Mouse (Mus musculus): Measurements from ENCODE around the gene Hax1. TPM values are rescaled to one million over a fixed set of nuclear protein-coding genes. Genes with fewer than 3 reads are reported as not detected.

The Hax1 gene
- polyA plus RNA-seq (2014; fragmentation: Illumina TruSeq; extraction: RNeasy Lipid Tissue Mini Kit (QIAGEN cat#74804); ENCODE audit: low read depth, low replicate concordance): 41.9 TPM

DNA sequence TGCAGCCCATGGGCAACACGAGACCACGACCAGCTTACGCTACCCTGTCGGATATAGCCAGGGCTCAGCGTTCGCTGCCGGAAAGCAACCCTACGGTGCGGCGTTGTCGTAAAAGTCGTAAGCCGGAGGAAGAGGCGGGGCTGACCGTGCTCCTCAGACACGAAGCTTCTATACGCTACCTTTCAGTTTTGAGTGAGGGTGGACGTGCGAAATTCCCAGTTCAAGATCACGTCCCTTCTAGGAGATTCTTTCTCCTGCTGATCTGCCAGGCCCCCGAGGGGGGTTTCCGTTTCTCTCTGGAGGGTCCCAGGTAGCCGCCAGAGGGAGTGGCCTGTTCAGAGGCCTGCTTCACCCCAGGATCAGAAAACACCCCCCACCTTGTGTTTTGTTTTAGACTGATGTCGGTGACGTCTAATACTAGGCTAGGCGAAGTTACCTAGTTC lies at the start of gene Hax1:
TSS of gene Hax1 (minus strand) at position 169 of the 443 bp plus-strand sequence.

GRCm38 (mm10) chr3:89963221-89963763 lies 35.3 kb downstream of the Hax1 start, which contains the start of gene Atp8b2:
Atp8b2 (minus strand) TSS chr3:89963508.

Other genes with a start within 250 kb of the Hax1 start
- gene Chrnb2, start 234.1 kb downstream of the Hax1 start, polyA plus RNA-seq (2014; fragmentation: Illumina TruSeq; extraction: RNeasy Lipid Tissue Mini Kit (QIAGEN cat#74804); ENCODE audit: low read depth, low replicate concordance): 0.21 TPM
- 38.6 TPM for gene Ube2q1, start 225.2 kb downstream of the Hax1 start, polyA plus RNA-seq (2014; fragmentation: Illumina TruSeq; extraction: RNeasy Lipid Tissue Mini Kit (QIAGEN cat#74804); ENCODE audit: low read depth, low replicate concordance)
- gene She, start 167.4 kb downstream of the Hax1 start, polyA plus RNA-seq (2014; fragmentation: Illumina TruSeq; extraction: RNeasy Lipid Tissue Mini Kit (QIAGEN cat#74804); ENCODE audit: low read depth, low replicate concordance): 8.7 TPM
- 2.0 TPM for gene Il6ra, start 85.6 kb downstream of the Hax1 start, polyA plus RNA-seq (2014; fragmentation: Illumina TruSeq; extraction: RNeasy Lipid Tissue Mini Kit (QIAGEN cat#74804); ENCODE audit: low read depth, low replicate concordance)
- gene Atp8b2, start 35.3 kb downstream of the Hax1 start, polyA plus RNA-seq (2014; fragmentation: Illumina TruSeq; extraction: RNeasy Lipid Tissue Mini Kit (QIAGEN cat#74804); ENCODE audit: low read depth, low replicate concordance): 15.7 TPM
- gene 4933434E20Rik, start 52.9 kb upstream of the Hax1 start, polyA plus RNA-seq (2014; fragmentation: Illumina TruSeq; extraction: RNeasy Lipid Tissue Mini Kit (QIAGEN cat#74804); ENCODE audit: low read depth, low replicate concordance): 93.9 TPM
- 78.7 TPM for gene Ubap2l, start 53.8 kb upstream of the Hax1 start, polyA plus RNA-seq (2014; fragmentation: Illumina TruSeq; extraction: RNeasy Lipid Tissue Mini Kit (QIAGEN cat#74804); ENCODE audit: low read depth, low replicate concordance)
- gene Tpm3, start 73.9 kb upstream of the Hax1 start, polyA plus RNA-seq (2014; fragmentation: Illumina TruSeq; extraction: RNeasy Lipid Tissue Mini Kit (QIAGEN cat#74804); ENCODE audit: low read depth, low replicate concordance): 62.9 TPM
- 0.13 TPM for gene Nup210l, start 105.4 kb upstream of the Hax1 start, polyA plus RNA-seq (2014; fragmentation: Illumina TruSeq; extraction: RNeasy Lipid Tissue Mini Kit (QIAGEN cat#74804); ENCODE audit: low read depth, low replicate concordance)
- gene Rps27, start 214.9 kb upstream of the Hax1 start, polyA plus RNA-seq (2014; fragmentation: Illumina TruSeq; extraction: RNeasy Lipid Tissue Mini Kit (QIAGEN cat#74804); ENCODE audit: low read depth, low replicate concordance): 1,935 TPM
- 6.8 TPM for gene Rab13, start 214.9 kb upstream of the Hax1 start, polyA plus RNA-seq (2014; fragmentation: Illumina TruSeq; extraction: RNeasy Lipid Tissue Mini Kit (QIAGEN cat#74804); ENCODE audit: low read depth, low replicate concordance)
- 71.9 TPM for gene Jtb, start 232.8 kb upstream of the Hax1 start, polyA plus RNA-seq (2014; fragmentation: Illumina TruSeq; extraction: RNeasy Lipid Tissue Mini Kit (QIAGEN cat#74804); ENCODE audit: low read depth, low replicate concordance)
- not detected for gene Creb3l4, start 244.7 kb upstream of the Hax1 start, polyA plus RNA-seq (2014; fragmentation: Illumina TruSeq; extraction: RNeasy Lipid Tissue Mini Kit (QIAGEN cat#74804); ENCODE audit: low read depth, low replicate concordance)
- 60.2 TPM for gene Slc39a1, start 249.4 kb upstream of the Hax1 start, polyA plus RNA-seq (2014; fragmentation: Illumina TruSeq; extraction: RNeasy Lipid Tissue Mini Kit (QIAGEN cat#74804); ENCODE audit: low read depth, low replicate concordance)

All from heart, adult 10 weeks (tissue).